Mouse (Mus musculus) cortical plate, adult 2 months (tissue): ENCODE data around the gene Oas1c.

Source experiments
- CTCF ChIP-seq: fragments of 200-500 bp; IDR thresholded peaks from 2 replicates; pipeline ENCODE4 v1.5.1; 2011; ENCODE audit warnings: mild to moderate bottlenecking, control low read depth, low read length; ENCODE audit not compliant: insufficient read depth; ENCODE audit errors: extremely low read depth
- POLR2A ChIP-seq: fragments of 200-500 bp; IDR thresholded peaks from 2 replicates; pipeline ENCODE4 v1.6.1; 2011; ENCODE audit warnings: mild to moderate bottlenecking, low read length, control low read depth; ENCODE audit not compliant: insufficient read depth; ENCODE audit errors: extremely low read depth

DNA sequence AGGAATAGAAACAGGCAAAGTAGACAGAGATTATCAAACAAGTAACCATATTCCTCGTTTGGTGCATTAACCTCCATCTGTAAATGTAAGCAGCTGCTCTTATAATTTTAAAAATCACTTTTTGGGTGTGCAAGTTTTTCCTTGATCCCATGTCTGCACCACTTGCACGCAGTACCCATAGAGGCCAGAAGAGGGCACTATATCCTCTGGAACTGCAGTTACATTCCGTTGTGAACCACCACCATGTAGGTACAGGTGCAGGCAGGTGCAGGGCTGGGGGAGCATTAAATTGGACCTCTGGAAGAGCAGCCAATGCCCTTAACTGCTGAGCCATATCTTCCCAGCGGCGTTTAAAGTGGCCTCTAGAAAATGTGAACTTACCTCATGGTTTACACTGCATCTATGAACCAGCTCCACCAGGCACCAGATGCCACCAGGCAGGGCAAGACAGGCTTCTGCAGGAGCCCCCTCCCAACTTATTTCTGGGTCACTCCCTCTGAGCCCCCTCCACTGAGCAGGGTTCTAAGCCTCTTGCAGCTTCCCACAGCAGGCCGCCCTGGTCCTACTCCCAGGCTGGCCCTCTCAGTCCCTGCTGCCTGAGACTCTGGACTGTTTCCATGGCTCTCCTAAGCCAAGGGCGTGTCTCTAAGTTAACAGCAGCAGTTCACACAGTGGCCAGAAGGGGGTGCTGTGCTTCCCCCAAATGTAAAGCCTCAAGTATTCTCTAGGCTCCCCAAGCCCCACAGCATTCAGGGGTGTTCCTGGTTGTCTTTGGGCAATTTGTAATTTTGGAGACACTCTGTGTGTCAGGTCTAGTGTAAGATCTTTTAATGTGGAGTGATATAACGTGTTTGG is 24.6 kb upstream of the Oas1c start:
- TF ChIP-seq POLR2A (no peak), CTCF (peak; percentile 62)
